Mouse (Mus musculus) CH12.LX (cell line): Measurements from ENCODE around the gene Spn. TPM values are rescaled to one million over a fixed set of nuclear protein-coding genes. Genes with fewer than 3 reads are reported as not detected.

Experiments
- DNase-seq: peaks from one replicate; pipeline ENCODE4 v3.0.0-alpha.2; 2013; ENCODE audit errors: extremely low read depth
- H3K27ac ChIP-seq: 2 replicates; pipeline ENCODE4 v1.5.1; 2012; ENCODE audit warnings: low read depth, mild to moderate bottlenecking, control low read depth, moderate library complexity; ENCODE audit not compliant: insufficient read depth
- H3K27me3 ChIP-seq: replicated peaks from 2 replicates; pipeline ENCODE3; 2012; ENCODE audit warnings: inconsistent platforms
- H3K36me3 ChIP-seq, 2 experiments: replicated peaks in 1 of 2; 2 replicates each; pipeline versions ENCODE3 to v1.6.1; 2012; ENCODE audit warnings: inconsistent platforms in 1 of 2, low read length in 1 of 2, mild to moderate bottlenecking in 1 of 2, mixed read lengths in 1 of 2, moderate library complexity in 1 of 2; ENCODE audit not compliant: control insufficient read depth in 1 of 2, insufficient read depth in 1 of 2
- H3K4me1 ChIP-seq, 2 experiments: 2 replicates each; pipeline ENCODE4 v1.6.1; 2012; ENCODE audit warnings: inconsistent platforms in 1 of 2, moderate library complexity in 1 of 2; ENCODE audit not compliant: insufficient read depth in 2 of 2, control insufficient read depth in 1 of 2
- H3K4me2 ChIP-seq: 2 replicates; pipeline ENCODE4 v1.6.1; 2012; ENCODE audit warnings: low read depth, mild to moderate bottlenecking, control low read depth; ENCODE audit not compliant: poor library complexity, insufficient read depth, severe bottlenecking
- H3K4me3 ChIP-seq, 3 experiments: fragments of 150-350 bp in 1 of 3; sonication (generic) in 1 of 3; replicated peaks in 1 of 3; 2 replicates each; pipeline versions ENCODE3 to v1.5.1; 2011 to 2012; ENCODE audit warnings: low read depth in 2 of 3, low read length in 2 of 3, mild to moderate bottlenecking in 2 of 3, moderate library complexity in 2 of 3, control low read depth in 1 of 3, improper control_type of control experiment in 1 of 3, inconsistent platforms in 1 of 3, mixed read lengths in 1 of 3; ENCODE audit not compliant: poor library complexity in 1 of 3
- H3K79me2 ChIP-seq: replicated peaks from 2 replicates; pipeline ENCODE4 v1.6.1; 2012; ENCODE audit warnings: mild to moderate bottlenecking, moderate library complexity; ENCODE audit not compliant: control insufficient read depth, poor library complexity, insufficient read depth, severe bottlenecking; ENCODE audit errors: extremely low read depth
- H3K9ac ChIP-seq: 2 replicates; pipeline ENCODE4 v1.6.1; 2012; ENCODE audit warnings: low read depth, mild to moderate bottlenecking, control low read depth, moderate library complexity; ENCODE audit not compliant: insufficient read depth
- H3K9me3 ChIP-seq: replicated peaks from 2 replicates; pipeline ENCODE3; 2012; ENCODE audit warnings: low read length, inconsistent platforms, mixed read lengths
- BHLHE40 ChIP-seq: IDR thresholded peaks from 2 replicates; pipeline ENCODE4 v1.6.1; 2011; ENCODE audit warnings: mild to moderate bottlenecking, low read depth, low read length, improper control_type of control experiment
- CHD1 ChIP-seq: IDR thresholded peaks from 2 replicates; pipeline ENCODE4 v1.6.1; 2012; ENCODE audit warnings: low read depth, low read length, improper control_type of control experiment, inconsistent platforms
- CHD2 ChIP-seq: IDR thresholded peaks from 2 replicates; pipeline ENCODE4 v1.6.1; 2011; ENCODE audit warnings: low read length, improper control_type of control experiment
- CTCF ChIP-seq, 2 experiments: IDR thresholded peaks in 1 of 2; conservative IDR thresholded peaks in 1 of 2; 2 replicates each; pipeline ENCODE4 v1.5.1; 2011 to 2012; ENCODE audit warnings: low read depth in 2 of 2, low read length in 2 of 2, improper control_type of control experiment in 1 of 2, inconsistent platforms in 1 of 2, mild to moderate bottlenecking in 1 of 2, moderate library complexity in 1 of 2
- E2F4 ChIP-seq: IDR thresholded peaks from 2 replicates; pipeline ENCODE4 v1.6.1; 2011; ENCODE audit warnings: low read depth, low read length, improper control_type of control experiment; ENCODE audit not compliant: insufficient replicate concordance
- ELF1 ChIP-seq: IDR thresholded peaks from 2 replicates; pipeline ENCODE4 v1.6.1; 2014; ENCODE audit warnings: low read depth, mild to moderate bottlenecking, inconsistent platforms, low read length, improper control_type of control experiment
- EP300 ChIP-seq: IDR thresholded peaks from 2 replicates; pipeline ENCODE4 v1.6.1; 2011; ENCODE audit warnings: low read length, improper control_type of control experiment
- ETS1 ChIP-seq: conservative IDR thresholded peaks from 2 replicates; pipeline ENCODE4 v1.6.1; 2012; ENCODE audit warnings: low read depth, mild to moderate bottlenecking, inconsistent platforms, low read length, improper control_type of control experiment, moderate library complexity
- IRF4 ChIP-seq: IDR thresholded peaks from 2 replicates; pipeline ENCODE4 v1.6.1; 2014; ENCODE audit warnings: low read depth, mild to moderate bottlenecking, inconsistent platforms, low read length, improper control_type of control experiment
- MAFK ChIP-seq: IDR thresholded peaks from 2 replicates; pipeline ENCODE4 v1.6.1; 2011; ENCODE audit warnings: low read length, improper control_type of control experiment; ENCODE audit not compliant: insufficient replicate concordance
- MAZ ChIP-seq: IDR thresholded peaks from 2 replicates; pipeline ENCODE4 v1.6.1; 2012; ENCODE audit warnings: low read depth, mild to moderate bottlenecking, inconsistent platforms, low read length, improper control_type of control experiment, moderate library complexity
- MEF2A ChIP-seq: IDR thresholded peaks from 2 replicates; pipeline ENCODE4 v1.6.1; 2014; ENCODE audit warnings: low read depth, mild to moderate bottlenecking, inconsistent platforms, low read length, improper control_type of control experiment, borderline replicate concordance
- MXI1 ChIP-seq: IDR thresholded peaks from 2 replicates; pipeline ENCODE4 v1.6.1; 2011; ENCODE audit warnings: mild to moderate bottlenecking, low read depth, low read length, improper control_type of control experiment
- NELFE ChIP-seq: IDR thresholded peaks from 2 replicates; pipeline ENCODE4 v1.6.1; 2011; ENCODE audit warnings: low read depth, low read length, improper control_type of control experiment
- PAX5 ChIP-seq: IDR thresholded peaks from 2 replicates; pipeline ENCODE4 v1.6.1; 2012; ENCODE audit warnings: low read length, inconsistent platforms, mixed read lengths
- RAD21 ChIP-seq: IDR thresholded peaks from 2 replicates; pipeline ENCODE4 v1.6.1; 2011; ENCODE audit warnings: low read depth, mild to moderate bottlenecking, low read length, improper control_type of control experiment, moderate library complexity
- RCOR1 ChIP-seq: conservative IDR thresholded peaks from 2 replicates; pipeline ENCODE4 v1.6.1; 2012; ENCODE audit warnings: low read depth, mild to moderate bottlenecking, inconsistent platforms, low read length, improper control_type of control experiment
- SMC3 ChIP-seq: IDR thresholded peaks from 2 replicates; pipeline ENCODE4 v1.6.1; 2011; ENCODE audit warnings: low read depth, low read length, improper control_type of control experiment
- TCF12 ChIP-seq: IDR thresholded peaks from 2 replicates; pipeline ENCODE4 v1.6.1; 2014; ENCODE audit warnings: low read depth, mild to moderate bottlenecking, inconsistent platforms, low read length, improper control_type of control experiment
- USF2 ChIP-seq: conservative IDR thresholded peaks from 2 replicates; pipeline ENCODE4 v1.6.1; 2011; ENCODE audit warnings: low read depth, low read length, improper control_type of control experiment
- ZKSCAN1 ChIP-seq: IDR thresholded peaks from 2 replicates; pipeline ENCODE4 v1.6.1; 2012; ENCODE audit warnings: low read depth, inconsistent platforms, low read length, improper control_type of control experiment, borderline replicate concordance
- ZNF384 ChIP-seq: IDR thresholded peaks from 2 replicates; pipeline ENCODE4 v1.6.1; 2012; ENCODE audit warnings: low read depth, low read length, improper control_type of control experiment, inconsistent platforms
- dilution Hi-C: fragments of 300-500 bp; cut with MboI; formaldehyde crosslinking; loops from 2 replicates; pipeline ENCODE4 v1.14.3; 2020; ENCODE audit warnings: low sequenced_read_pairs; ENCODE audit not compliant: extremely low pct_unique_long_range_greater_than_20kb, extremely low pct_ligation_motif_present
- in situ Hi-C: fragments of 300-500 bp; cut with MboI; formaldehyde crosslinking; loops from 3 replicates; pipeline ENCODE4 v1.14.3; 2019; ENCODE audit warnings: low sequenced_read_pairs, low pct_ligation_motif_present, low pct_unique_long_range_greater_than_20kb, mixed read lengths
- polyA plus RNA-seq: library from polyadenylated mRNA; unstranded; fragments of >175 nt; gene quantifications from 2 replicates; pipeline ENCODE4 v1.2.1, GENCODE M21; 2012; ENCODE audit warnings: low read depth; ENCODE audit not compliant: insufficient read length
- total RNA-seq, 2 experiments: library from RNA; depleted of rRNA; stranded (reverse); fragments of 300-350 nt in 1 of 2; fragments of >200 nt in 1 of 2; gene quantifications; 2 replicates each; pipeline ENCODE4 v1.2.3; 2012 to 2014

The Spn gene
- total and polyA plus RNA-seq, 3 experiments = 2.4 to 16.3 (median 3.3) TPM

- TF ChIP-seq SMC3 (no peak), CHD1 (no peak), MEF2A (no peak), MXI1 (no peak), USF2 (no peak), IRF4 (no peak), RCOR1 (no peak), MAFK (no peak), PAX5 (no peak), ZKSCAN1 (no peak), ETS1 (no peak), E2F4 (no peak), RAD21 (no peak), MAZ (no peak), TCF12 (no peak), EP300 (no peak), BHLHE40 (no peak)
- TF ChIP-seq, all 38 proteins: peak for 0
- dilution Hi-C loops (no loop called here), in situ Hi-C loops (no loop called here)
- peaks cover 6% of the 10 kb centered on the region for H3K9me3 ChIP-seq
- DNase-seq = no peak
- peaks cover 18% of the 10 kb centered on the region for H3K79me2 ChIP-seq
- H3K4me2 ChIP-seq = no peak overlapping the region
- no peak overlapping the region for H3K4me3 ChIP-seq
- H3K4me1 ChIP-seq = peaks cover 9 to 23% of the 10 kb centered on the region in 2 experiments
- H3K27me3 ChIP-seq = no peaks in the 10 kb centered on the region
- peaks cover 21 to 30% of the 10 kb centered on the region in 2 experiments for H3K36me3 ChIP-seq
- H3K27ac ChIP-seq = no peak overlapping the region
- no peak overlapping the region for H3K9ac ChIP-seq
Observed at GRCm38 (mm10) chr7:127096456-127096855, 41.2 kb downstream of the Spn start.

- Histone ChIP-seq H3K4me2 (no peak overlapping the region), H3K4me3 (no peak overlapping the region)
- TF ChIP-seq NELFE = no peak
- 0 out of 2 replicates have a peak, but pooled peaks have one; percentile 16 for TF ChIP-seq ZNF384
- TF ChIP-seq CTCF (conservative IDR thresholded peaks at IDR 0.05 in 1 of 2, IDR thresholded peaks at IDR 0.05 in 1 of 2; ENCODE audit: low read depth in 2 of 2, low read length in 2 of 2) = no peak
- no peak for TF ChIP-seq ETS1
- TF ChIP-seq ELF1 = no peak
- TF ChIP-seq USF2 = no peak
- no peak for TF ChIP-seq CHD1
- no peak for TF ChIP-seq CHD2
- no peak for TF ChIP-seq EP300
- TF ChIP-seq, all 38 proteins: peak for 1
- dilution Hi-C loops (no loop called here), in situ Hi-C loops (no loop called here)
- H3K27ac ChIP-seq = no peak overlapping the region
- H3K9me3 ChIP-seq = peaks cover 5% of the 10 kb centered on the region
- no peak overlapping the region for H3K9ac ChIP-seq
- H3K36me3 ChIP-seq = peaks cover 21 to 30% of the 10 kb centered on the region in 2 experiments
- no peaks in the 10 kb centered on the region for H3K27me3 ChIP-seq
- no peak for DNase-seq
- peaks cover 11 to 36% of the 10 kb centered on the region in 2 experiments for H3K4me1 ChIP-seq
- peaks cover 19% of the 10 kb centered on the region for H3K79me2 ChIP-seq
Observed at GRCm38 (mm10) chr7:127093914-127094313, 43.7 kb downstream of the Spn start.
